ENCODE assay signal across 24 mouse cellular contexts in genomic region chr10:117591766-117592165, GRCm38 (mm10). TPM values are rescaled to one million over a fixed set of nuclear protein-coding genes. Genes with fewer than 3 reads are reported as not detected.
DNase-seq lines count a peak whose midpoint lies in the region; ATAC-seq and TF ChIP-seq lines count a peak whose summit lies in the region.
"Had no signal": no experiment of that assay in that cellular context is flagged by ENCODE, and none has a peak within 500 bp of the region (broad histone marks: within the 10 kb centered on the region; RNA-seq: fewer than 3 reads in every experiment).

No protein-coding gene starts in this region.

- H3K9me3 ChIP-seq in lung, embryonic 14.5 days (ENCODE audit: low read depth, low read length) = no peaks in the 10 kb centered on the region
- H3K9me3 ChIP-seq in limb, embryonic 11.5 days (ENCODE audit: control insufficient read depth, low read length) = no peaks in the 10 kb centered on the region
- H3K9me3 ChIP-seq: heart, embryonic 12.5 days; hindbrain, embryonic 10.5 days; limb, embryonic 15.5 days; liver, embryonic 15.5 days; midbrain, embryonic 12.5 days; neural tube, embryonic 15.5 days had no signal

- H3K9ac ChIP-seq in lung, embryonic 14.5 days = no peak overlapping the region
- H3K9ac ChIP-seq in limb, embryonic 11.5 days (ENCODE audit: low read length) = no peak overlapping the region
- H3K9ac ChIP-seq: heart, embryonic 12.5 days; limb, embryonic 15.5 days; liver, embryonic 15.5 days; midbrain, embryonic 12.5 days; neural tube, embryonic 15.5 days had no signal

- TF ChIP-seq CTCF in lung, embryonic 14.5 days (IDR thresholded peaks at IDR 0.05; ENCODE audit: low read depth) = no peak

- H3K4me1 ChIP-seq in lung, embryonic 14.5 days (ENCODE audit: insufficient read depth) = no peaks in the 10 kb centered on the region
- peaks cover 10% of the 10 kb centered on the region for H3K4me1 ChIP-seq in limb, embryonic 11.5 days (ENCODE audit: control insufficient read depth, insufficient read depth, low read length)
- H3K4me1 ChIP-seq: hindbrain, embryonic 10.5 days; liver, embryonic 15.5 days; midbrain, embryonic 12.5 days had no signal

- H3K27ac ChIP-seq in lung, embryonic 14.5 days (ENCODE audit: low read depth) = no peak overlapping the region
- no peak overlapping the region for H3K27ac ChIP-seq in limb, embryonic 11.5 days (replicated peaks; ENCODE audit: low read depth, low read length)
- H3K27ac ChIP-seq: hindbrain, embryonic 10.5 days; limb, embryonic 15.5 days; liver, embryonic 15.5 days; midbrain, embryonic 12.5 days; neural tube, embryonic 15.5 days had no signal

- DNase-seq in lung, embryonic 14.5 days = peak; percentile 75
- DNase-seq in lung, postnatal 36 days = no peak
- peak; percentile 59 to 63 for DNase-seq in spleen, postnatal 36 days (ENCODE audit: low spot score in 2 of 2)
- no peak for DNase-seq in spleen, adult 12 weeks (ENCODE audit: low spot score)
- no peak for DNase-seq in limb, embryonic 11.5 days (ENCODE audit: low spot score)
- DNase-seq in layer of hippocampus, adult 8-10 months (ENCODE audit: low spot score in 2 of 2) = no peak
- DNase-seq in testis, postnatal 10 days (ENCODE audit: low spot score) = no peak
- DNase-seq: adrenal gland, postnatal 14 days; cerebellum, adult 2 months; cerebellum, postnatal 25 days; gastrocnemius, postnatal 25 days; heart, adult 18-20 months; heart, postnatal 10 days; kidney, postnatal 10 days; right cerebral cortex, adult 18-20 months; thymus, postnatal 25 days had no signal

- no peaks in the 10 kb centered on the region for H3K27me3 ChIP-seq in lung, embryonic 14.5 days (ENCODE audit: insufficient read depth, low read length)
- H3K27me3 ChIP-seq in limb, embryonic 11.5 days (ENCODE audit: control insufficient read depth, insufficient read depth, low read length) = no peaks in the 10 kb centered on the region
- H3K27me3 ChIP-seq: heart, embryonic 12.5 days; limb, embryonic 15.5 days; liver, embryonic 15.5 days; midbrain, embryonic 12.5 days; neural tube, embryonic 15.5 days had no signal

- no peaks in the 10 kb centered on the region for H3K36me3 ChIP-seq in lung, embryonic 14.5 days (ENCODE audit: insufficient read depth)
- H3K36me3 ChIP-seq in limb, embryonic 11.5 days (ENCODE audit: control insufficient read depth, insufficient read depth, low read length) = no peaks in the 10 kb centered on the region
- H3K36me3 ChIP-seq: heart, embryonic 12.5 days; hindbrain, embryonic 10.5 days; limb, embryonic 15.5 days; liver, embryonic 15.5 days; midbrain, embryonic 12.5 days; neural tube, embryonic 15.5 days had no signal

- 0 out of 2 replicates have a peak overlapping the region, but pooled peaks have one; percentile 1 for H3K4me2 ChIP-seq in lung, embryonic 14.5 days
- H3K4me2 ChIP-seq in limb, embryonic 11.5 days (ENCODE audit: low read depth, severe bottlenecking) = no peak overlapping the region
- H3K4me2 ChIP-seq: heart, embryonic 12.5 days; limb, embryonic 15.5 days; liver, embryonic 15.5 days; midbrain, embryonic 12.5 days; neural tube, embryonic 15.5 days had no signal

- no peak overlapping the region for H3K4me3 ChIP-seq in lung, embryonic 14.5 days (ENCODE audit: low read depth, low read length)
- H3K4me3 ChIP-seq in limb, embryonic 11.5 days (ENCODE audit: low read depth, low read length) = no peak overlapping the region
- H3K4me3 ChIP-seq: heart, embryonic 12.5 days; hindbrain, embryonic 10.5 days; limb, embryonic 15.5 days; liver, embryonic 15.5 days; midbrain, embryonic 12.5 days; neural tube, embryonic 15.5 days had no signal

- 18% methylated on average over 9 of the region's 9 CpGs for WGBS in lung, embryonic 14.5 days
- WGBS in limb, embryonic 11.5 days = 9% methylated on average over 9 of the region's 9 CpGs

- ATAC-seq in lung, embryonic 14.5 days (ENCODE audit: insufficient read depth) = peak; percentile 39; the same call in 1 of the 2 replicates
- ATAC-seq in limb, embryonic 11.5 days (ENCODE audit: insufficient number of reproducible peaks, low FRiP score, low TSS enrichment, low read depth) = peak; percentile 36; the same call in 1 of the 2 replicates
- ATAC-seq: forebrain, embryonic 16.5 days; intestine, postnatal 0 days had no signal

RNA-seq across cellular contexts. Expression of gene Cpm, which starts 37.5 kb away (rescaled TPM):
- polyA plus RNA-seq in lung, embryonic 14.5 days (2014; fragmentation: Nextera tagmentation; extraction: Ambion mirVana) = 23.5 and 25.3 TPM in 2 replicates
- 38.3 and 45.1 TPM in 2 replicates for polyA plus RNA-seq in limb, embryonic 11.5 days (2014; fragmentation: Nextera tagmentation; extraction: Ambion mirVana)
- total RNA-seq in layer of hippocampus, adult 8-10 months (2022) = 10 to 100 TPM in 2 of 4 experiments, 1 to 10 TPM in 2; 9.1 to 11.4 (median 9.7) TPM

Comparison
In these comparisons a context has a peak if more than half of its experiments do, and no peak if none do; other contexts are left out.
1. DNase-seq: peak in lung, embryonic 14.5 days (single experiment) and spleen, postnatal 36 days (2 of 2); none in lung, postnatal 36 days (single experiment), spleen, adult 12 weeks (single experiment), limb, embryonic 11.5 days (single experiment), layer of hippocampus, adult 8-10 months (0 of 2) and testis, postnatal 10 days (single experiment).